Mouse (Mus musculus): ENCODE data around the gene Klhl15. TPM values are rescaled to one million over a fixed set of nuclear protein-coding genes. Genes with fewer than 3 reads are reported as not detected.
A peak's percentile ranks its signal among the peaks of the same experiment; 100 is the strongest.

Gene Klhl15
- total RNA-seq (2014; fragmentation: Nextera tagmentation) (8.2 and 15.5 TPM in 2 replicates), total RNA-seq (2017) (10.0 and 10.3 TPM in 2 replicates)

DNA sequence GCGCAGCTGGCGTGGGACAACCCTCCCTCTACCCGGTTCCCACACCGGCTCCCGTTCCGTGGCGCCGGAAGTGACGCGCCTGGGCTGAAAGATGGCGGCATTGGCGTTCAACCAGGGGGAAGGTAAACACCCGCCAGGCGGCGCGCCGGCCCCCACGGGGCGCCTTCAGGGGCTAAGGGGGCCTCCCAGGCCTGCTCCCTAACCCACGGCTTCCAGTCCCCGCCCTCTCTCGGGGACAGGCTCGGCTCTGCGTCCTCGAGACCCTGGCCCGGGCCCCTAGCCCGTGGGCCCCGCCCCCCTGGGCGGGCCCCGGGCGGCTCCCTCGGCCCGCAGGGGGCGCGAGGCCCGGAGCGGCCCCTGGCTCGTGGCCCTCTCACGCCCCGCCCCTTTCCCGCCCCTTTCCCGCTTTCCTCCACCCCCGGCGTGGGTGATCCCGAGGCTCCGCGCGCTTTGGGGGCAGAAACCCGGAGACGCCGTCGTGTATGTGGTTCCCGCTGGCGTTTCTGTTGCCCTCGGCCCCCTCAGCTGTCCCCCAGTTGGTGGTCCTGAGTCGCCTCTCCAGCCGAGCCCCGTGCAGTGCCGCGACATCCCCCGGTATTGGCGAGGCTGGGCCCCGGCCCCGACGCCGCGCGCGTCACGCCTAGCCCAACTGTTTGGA is at the start of gene Klhl15:
TSS of gene Klhl15 (plus strand) at position 68 of the 658 bp plus-strand sequence.
- ATAC-seq (replicated peaks; ENCODE audit: poor library complexity, severe bottlenecking) = peak; percentile 89

GRCm38 (mm10) chrX:94185156-94185555 is 49.2 kb upstream of the Klhl15 start:
- ATAC-seq (replicated peaks; ENCODE audit: poor library complexity, severe bottlenecking) = no peak; the same call in 1 of the 2 replicates

- ATAC-seq (replicated peaks; ENCODE audit: poor library complexity, severe bottlenecking) = peak; percentile 80
Measured at GRCm38 (mm10) chrX:94193901-94194300, 40.5 kb upstream of the Klhl15 start.

DNA sequence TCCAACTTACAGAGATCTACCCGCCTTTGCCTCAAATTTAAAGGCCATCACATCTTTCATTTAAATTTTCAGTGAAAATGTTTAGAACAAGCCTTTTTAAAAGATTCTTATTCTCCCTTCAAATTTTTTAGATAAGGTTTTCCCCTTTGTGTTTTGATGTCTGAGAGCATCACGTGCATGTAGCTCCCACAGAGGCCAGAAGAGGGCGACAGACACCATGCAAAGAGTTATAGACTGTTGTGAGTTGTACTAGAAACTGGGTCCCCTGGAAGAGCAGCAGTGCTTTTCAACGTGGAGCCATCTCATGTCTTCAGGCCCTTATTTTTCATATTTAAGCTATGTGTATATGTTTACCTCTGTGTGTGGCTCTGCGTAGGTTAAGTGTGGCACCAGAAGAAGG is 36.6 kb upstream of the Klhl15 start:
- ATAC-seq (replicated peaks; ENCODE audit: poor library complexity, severe bottlenecking) = no peak; the same call in 1 of the 2 replicates

DNA sequence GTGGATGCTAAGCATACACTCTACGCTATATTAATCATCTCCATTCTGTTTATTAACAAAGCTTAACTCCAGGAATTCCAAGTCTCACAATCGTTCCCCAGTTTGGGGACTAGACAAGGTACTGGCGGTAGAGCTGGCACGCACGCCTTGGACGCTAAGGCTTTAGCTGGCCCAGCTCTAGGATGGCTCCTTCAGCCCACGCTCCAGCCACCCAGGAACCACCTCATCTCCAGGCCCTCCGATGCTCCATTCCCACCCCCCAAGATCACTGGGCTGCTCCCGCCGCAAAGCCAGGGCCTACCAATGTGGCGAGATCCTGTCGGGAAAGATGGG is 22.2 kb upstream of the Klhl15 start:
- ATAC-seq (replicated peaks; ENCODE audit: poor library complexity, severe bottlenecking) = no peak

GRCm38 (mm10) chrX:94212597-94213321 is 21.6 kb upstream of the Klhl15 start, which contains the start of gene Eif2s3x:
Eif2s3x (minus strand) TSS chrX:94212862.
- ATAC-seq (replicated peaks; ENCODE audit: poor library complexity, severe bottlenecking) = peak; percentile 95

GRCm38 (mm10) chrX:94213384-94213783 is 21.0 kb upstream of the Klhl15 start:
- peak; percentile 13; the same call in 1 of the 2 replicates for ATAC-seq (replicated peaks; ENCODE audit: poor library complexity, severe bottlenecking)

- ATAC-seq (replicated peaks; ENCODE audit: poor library complexity, severe bottlenecking) = no peak
Measured at GRCm38 (mm10) chrX:94233432-94233831, 967 bp upstream of the Klhl15 start.

GRCm38 (mm10) chrX:94233936-94234531 is 365 bp upstream of the Klhl15 start:
- ATAC-seq (replicated peaks; ENCODE audit: poor library complexity, severe bottlenecking) = no peak

DNA sequence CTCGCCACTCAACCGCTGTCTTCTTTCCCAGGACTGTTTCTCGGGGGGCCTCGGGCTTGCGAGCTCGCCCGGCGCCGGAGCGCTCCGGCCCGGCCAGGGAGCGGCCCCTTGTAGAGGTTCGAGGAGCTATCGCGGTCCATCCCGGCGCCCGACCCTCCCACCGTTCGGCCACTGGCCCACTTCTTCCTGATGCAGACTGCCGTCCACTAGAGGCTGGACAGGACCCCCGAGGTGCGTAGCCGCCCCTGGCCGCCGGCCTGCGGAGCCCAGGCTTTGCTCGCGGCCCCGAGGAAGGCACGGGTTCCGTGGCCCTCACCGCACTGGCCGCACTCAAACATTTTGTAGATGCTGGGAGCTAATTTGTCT is 774 bp downstream of the Klhl15 start:
- ATAC-seq (replicated peaks; ENCODE audit: poor library complexity, severe bottlenecking) = 0 out of 2 replicates have a peak, but pooled peaks have one; percentile 1

GRCm38 (mm10) chrX:94235601-94236000 is 1.2 kb downstream of the Klhl15 start:
- ATAC-seq (replicated peaks; ENCODE audit: poor library complexity, severe bottlenecking) = no peak

- ATAC-seq (replicated peaks; ENCODE audit: poor library complexity, severe bottlenecking) = peak; percentile 70
Measured at GRCm38 (mm10) chrX:94288923-94289322, 54.5 kb downstream of the Klhl15 start.

- no peak for ATAC-seq (replicated peaks; ENCODE audit: poor library complexity, severe bottlenecking)
Measured at GRCm38 (mm10) chrX:94302928-94303327, 68.5 kb downstream of the Klhl15 start.

GRCm38 (mm10) chrX:94321036-94321902 is 86.9 kb downstream of the Klhl15 start:
- no peak for ATAC-seq (replicated peaks; ENCODE audit: poor library complexity, severe bottlenecking)

Other genes starting within 250 kb of the Klhl15 start
- gene Zfx, start 110.9 kb upstream of the Klhl15 start, total RNA-seq (2014; fragmentation: Nextera tagmentation) = 20.9 and 26.5 TPM in 2 replicates
- 35.5 and 39.8 TPM in 2 replicates for gene Zfx, start 110.9 kb upstream of the Klhl15 start, total RNA-seq (2017)
- gene Eif2s3x, start 21.7 kb upstream of the Klhl15 start, total RNA-seq (2014; fragmentation: Nextera tagmentation) = 148 TPM in 2 replicates
- gene Eif2s3x, start 21.7 kb upstream of the Klhl15 start, total RNA-seq (2017) = 166 and 189 TPM in 2 replicates
- gene Fam90a1b, start 132.2 kb downstream of the Klhl15 start, total RNA-seq (2014; fragmentation: Nextera tagmentation) = not detected in 2 replicates
- gene Fam90a1b, start 132.2 kb downstream of the Klhl15 start, total RNA-seq (2017) = not detected in 2 replicates
- gene Apoo, start 132.5 kb downstream of the Klhl15 start, total RNA-seq (2014; fragmentation: Nextera tagmentation) = 22.9 and 47.4 TPM in 2 replicates
- 18.1 and 19.5 TPM in 2 replicates for gene Apoo, start 132.5 kb downstream of the Klhl15 start, total RNA-seq (2017)